Mouse (Mus musculus): ENCODE data around the gene Pid1. TPM values are rescaled to one million over a fixed set of nuclear protein-coding genes. Genes with fewer than 3 reads are reported as not detected.

Gene Pid1
- total and polyA plus RNA-seq, 3 experiments: not detected

DNA sequence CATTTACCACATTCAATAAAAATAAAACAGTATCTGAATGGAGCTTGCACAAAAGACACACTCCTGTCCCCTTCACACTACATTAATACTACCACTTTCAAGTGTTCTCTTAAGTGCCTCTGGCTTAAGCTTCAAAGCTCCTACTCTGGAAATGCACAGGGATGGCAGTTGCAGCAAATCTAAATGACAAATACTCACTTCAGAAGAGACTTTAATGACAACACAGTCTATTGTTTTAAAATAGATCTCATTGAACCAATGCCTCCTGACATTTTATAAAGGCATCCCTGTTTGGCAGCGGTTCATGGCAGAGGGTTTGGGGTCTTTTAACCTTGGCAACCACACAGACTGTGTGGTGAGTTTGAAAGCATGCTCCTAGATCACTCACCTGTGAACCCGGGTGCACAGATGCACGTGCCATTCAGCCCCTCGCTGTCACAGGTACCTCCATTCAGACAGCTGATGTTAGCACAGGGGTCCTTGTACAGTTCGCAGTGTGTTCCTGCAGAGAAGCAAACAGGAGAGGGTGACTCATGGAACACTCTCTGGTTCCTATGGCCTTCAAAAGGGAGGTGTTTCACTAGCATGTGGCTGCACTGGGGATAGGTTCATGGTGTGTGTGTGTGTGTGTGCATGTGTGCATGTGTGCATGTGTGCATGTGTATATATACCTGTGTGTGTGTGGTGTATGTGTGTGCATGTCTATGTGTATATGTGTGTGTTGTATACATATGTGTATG is 41.7 kb upstream of the Pid1 start:
- no peak for DNase-seq (ENCODE audit: extremely low read depth)
- H3K9me3 ChIP-seq (replicated peaks; ENCODE audit: low read length): no peaks in the 10 kb centered on the region
- no peaks in the 10 kb centered on the region for H3K36me3 ChIP-seq (replicated peaks in 1 of 2; ENCODE audit: control insufficient read depth in 1 of 2, insufficient read depth in 1 of 2, low read length in 1 of 2)
- H3K9ac ChIP-seq (ENCODE audit: insufficient read depth, low read depth): no peak overlapping the region
- in situ Hi-C loops (cut with MboI; ENCODE audit: low pct_ligation_motif_present, low pct_unique_long_range_greater_than_20kb, low sequenced_read_pairs): no loop called here
- H3K4me1 ChIP-seq (ENCODE audit: control insufficient read depth in 1 of 2, insufficient read depth in 2 of 2): peaks cover 0 to 5% of the 10 kb centered on the region in 2 experiments; a peak in 1 of 4 replicates
- no peak overlapping the region for H3K27ac ChIP-seq (ENCODE audit: insufficient read depth, low read depth)
- H3K79me2 ChIP-seq (replicated peaks; ENCODE audit: control insufficient read depth, extremely low read depth, insufficient read depth, poor library complexity, severe bottlenecking): no peaks in the 10 kb centered on the region
- H3K27me3 ChIP-seq (replicated peaks): no peaks in the 10 kb centered on the region
- dilution Hi-C loops (cut with MboI; ENCODE audit: extremely low pct_ligation_motif_present, extremely low pct_unique_long_range_greater_than_20kb, low sequenced_read_pairs): no loop called here
- TF ChIP-seq ZNF384 (IDR thresholded peaks at IDR 0.05; ENCODE audit: low read depth, low read length) (no peak), JUN (IDR thresholded peaks at IDR 0.05; ENCODE audit: insufficient read depth, low read depth, low read length) (no peak), TCF12 (IDR thresholded peaks at IDR 0.05; ENCODE audit: low read depth, low read length) (no peak), NRF1 (IDR thresholded peaks at IDR 0.05; ENCODE audit: low read depth, low read length) (no peak), MXI1 (IDR thresholded peaks at IDR 0.05; ENCODE audit: low read depth, low read length) (no peak), RAD21 (IDR thresholded peaks at IDR 0.05; ENCODE audit: low read depth, low read length) (no peak), ETS1 (conservative IDR thresholded peaks at IDR 0.05; ENCODE audit: low read depth, low read length) (no peak), ZKSCAN1 (IDR thresholded peaks at IDR 0.05; ENCODE audit: borderline replicate concordance, low read depth, low read length) (no peak), UBTF (IDR thresholded peaks at IDR 0.05; ENCODE audit: low read depth, low read length) (no peak), CHD2 (IDR thresholded peaks at IDR 0.05; ENCODE audit: low read length) (no peak), SMC3 (IDR thresholded peaks at IDR 0.05; ENCODE audit: low read depth, low read length) (no peak), ELF1 (IDR thresholded peaks at IDR 0.05; ENCODE audit: low read depth, low read length) (no peak), HCFC1 (IDR thresholded peaks at IDR 0.05; ENCODE audit: low read depth, low read length) (no peak), IRF4 (IDR thresholded peaks at IDR 0.05; ENCODE audit: low read depth, low read length) (no peak), MAX (IDR thresholded peaks at IDR 0.05; ENCODE audit: low read length) (no peak)
- H3K4me3 ChIP-seq (replicated peaks in 1 of 3; ENCODE audit: low read depth in 2 of 3, low read length in 2 of 3, poor library complexity in 1 of 3): no peak overlapping the region
- H3K4me2 ChIP-seq (ENCODE audit: insufficient read depth, low read depth, poor library complexity, severe bottlenecking): no peak overlapping the region

DNA sequence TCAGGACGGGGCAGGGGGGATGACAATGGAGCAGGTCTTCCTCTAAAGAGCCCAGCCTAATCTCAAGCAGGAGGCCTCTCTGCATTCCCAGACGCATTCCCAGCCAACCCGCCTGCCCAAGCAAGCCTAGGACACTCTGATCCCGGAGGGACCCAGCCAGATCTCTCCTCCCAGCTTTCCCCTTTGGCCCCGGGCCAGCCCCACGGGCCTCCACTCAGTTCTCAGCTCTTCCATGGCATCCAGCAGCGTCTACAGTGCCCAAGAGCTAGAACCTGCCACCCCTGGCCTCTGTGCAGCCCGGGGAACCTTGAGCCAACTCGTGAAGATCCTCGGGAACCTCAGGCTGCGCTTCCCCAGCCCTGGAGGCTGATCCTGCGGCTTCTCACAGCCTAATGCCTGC is 40.9 kb upstream of the Pid1 start:
- Histone ChIP-seq H3K27ac (ENCODE audit: insufficient read depth, low read depth) (no peak overlapping the region), H3K4me3 (replicated peaks in 1 of 3; ENCODE audit: low read depth in 2 of 3, low read length in 2 of 3, poor library complexity in 1 of 3) (no peak overlapping the region), H3K4me2 (ENCODE audit: insufficient read depth, low read depth, poor library complexity, severe bottlenecking) (no peak overlapping the region), H3K27me3 (replicated peaks) (no peaks in the 10 kb centered on the region), H3K9ac (ENCODE audit: insufficient read depth, low read depth) (no peak overlapping the region), H3K9me3 (replicated peaks; ENCODE audit: low read length) (no peaks in the 10 kb centered on the region), H3K79me2 (replicated peaks; ENCODE audit: control insufficient read depth, extremely low read depth, insufficient read depth, poor library complexity, severe bottlenecking) (no peaks in the 10 kb centered on the region), H3K4me1 (ENCODE audit: control insufficient read depth in 1 of 2, insufficient read depth in 2 of 2) (peaks cover 0 to 5% of the 10 kb centered on the region in 2 experiments; a peak in 1 of 4 replicates), H3K36me3 (replicated peaks in 1 of 2; ENCODE audit: control insufficient read depth in 1 of 2, insufficient read depth in 1 of 2, low read length in 1 of 2) (no peaks in the 10 kb centered on the region)
- no peak for DNase-seq (ENCODE audit: extremely low read depth)
- dilution Hi-C loops (cut with MboI; ENCODE audit: extremely low pct_ligation_motif_present, extremely low pct_unique_long_range_greater_than_20kb, low sequenced_read_pairs): no loop called here
- TF ChIP-seq CTCF (conservative IDR thresholded peaks at IDR 0.05 in 1 of 2, IDR thresholded peaks at IDR 0.05 in 1 of 2; ENCODE audit: low read depth in 2 of 2, low read length in 2 of 2) (no peak), RCOR1 (conservative IDR thresholded peaks at IDR 0.05; ENCODE audit: low read depth, low read length) (no peak)
- in situ Hi-C loops (cut with MboI; ENCODE audit: low pct_ligation_motif_present, low pct_unique_long_range_greater_than_20kb, low sequenced_read_pairs): no loop called here

Data from CH12.LX (cell line).